Mouse (Mus musculus) left cerebral cortex, adult 11 months (tissue): ENCODE data around the gene Gm5414.

Experiments
- DNase-seq: peaks from one replicate; pipeline ENCODE4 v3.0.0; 2022; ENCODE audit warnings: low spot score

The Gm5414 gene

GRCm38 (mm10) chr15:101627884-101628283, at the start of gene Gm5414:
Gm5414 (minus strand) TSS chr15:101628188.
- DNase-seq, result no peak

- no peak for DNase-seq
Observed at GRCm38 (mm10) chr15:101675978-101676377, 48.0 kb upstream of the Gm5414 start.

- DNase-seq, result no peak
Observed at GRCm38 (mm10) chr15:101652736-101653265, 24.8 kb upstream of the Gm5414 start.

- DNase-seq, result no peak
Observed at GRCm38 (mm10) chr15:101647280-101647679, 19.3 kb upstream of the Gm5414 start, which contains the start of gene Gm5478. Gm5478 (minus strand) TSS chr15:101647380.

GRCm38 (mm10) chr15:101599123-101599522, 28.9 kb downstream of the Gm5414 start:
- DNase-seq, result no peak

GRCm38 (mm10) chr15:101588216-101588615, 39.8 kb downstream of the Gm5414 start:
- DNase-seq, result no peak

- DNase-seq, result no peak
Observed at GRCm38 (mm10) chr15:101584456-101584855, 43.5 kb downstream of the Gm5414 start.

- DNase-seq, result no peak
Observed at GRCm38 (mm10) chr15:101583211-101583965, 44.6 kb downstream of the Gm5414 start.

GRCm38 (mm10) chr15:101581701-101582100, 46.3 kb downstream of the Gm5414 start:
- no peak for DNase-seq

- DNase-seq, result no peak
Observed at GRCm38 (mm10) chr15:101575506-101575905, 52.5 kb downstream of the Gm5414 start.
